Mouse (Mus musculus) kidney, adult 2 months (tissue): ENCODE data around the gene Zfp704. TPM values are rescaled to one million over a fixed set of nuclear protein-coding genes. Genes with fewer than 3 reads are reported as not detected.

Source experiments
- DNase-seq: peaks from one replicate; pipeline ENCODE4 v3.0.0; 2021
- H3K27ac ChIP-seq: fragments of 200-500 bp; 2 replicates; pipeline ENCODE4 v1.5.1; 2012; ENCODE audit warnings: low read depth, low read length, control low read depth, inconsistent platforms; ENCODE audit not compliant: insufficient read depth
- H3K27me3 ChIP-seq: fragments of 200-500 bp; replicated peaks from 2 replicates; pipeline ENCODE4 v1.6.1; 2012; ENCODE audit warnings: mild to moderate bottlenecking, moderate library complexity, low read length, inconsistent platforms; ENCODE audit not compliant: control insufficient read depth, insufficient read depth
- H3K36me3 ChIP-seq: fragments of 200-500 bp; 2 replicates; pipeline ENCODE4 v1.6.1; 2012; ENCODE audit warnings: mild to moderate bottlenecking, moderate library complexity, low read length, inconsistent platforms; ENCODE audit not compliant: control insufficient read depth, insufficient read depth
- H3K4me1 ChIP-seq: fragments of 200-500 bp; 2 replicates; pipeline ENCODE4 v1.6.1; 2011; ENCODE audit warnings: low read length; ENCODE audit not compliant: control insufficient read depth, insufficient read depth
- H3K4me3 ChIP-seq: fragments of 200-500 bp; 2 replicates; pipeline ENCODE4 v1.5.1; 2011; ENCODE audit warnings: mild to moderate bottlenecking, low read depth, low read length, control low read depth; ENCODE audit not compliant: insufficient read depth
- CTCF ChIP-seq: fragments of 200-500 bp; conservative IDR thresholded peaks from 2 replicates; pipeline ENCODE4 v1.5.1; 2011; ENCODE audit warnings: low read depth, mild to moderate bottlenecking, control low read depth, low read length, moderate library complexity, mixed read lengths; ENCODE audit not compliant: insufficient read depth, insufficient read length
- POLR2A ChIP-seq: fragments of 200-500 bp; IDR thresholded peaks from one replicate; pipeline ENCODE4 v1.6.1; 2011; ENCODE audit warnings: low read depth, low read length, control low read depth
- WGBS: fragments of 180-500 bp; shearing (Covaris S2); methylation state at CpG from one replicate; pipeline ENCODE4 v1.1.7; 2018; 5-methylcytosine and 5-hydroxymethylcytosine counted together
- polyA plus RNA-seq: library from polyadenylated mRNA; depleted of rRNA; stranded (reverse); fragments of >200 nt; gene quantifications from 2 replicates; pipeline ENCODE4 v1.2.3, GENCODE M21; 2012

Zfp704 gene
- polyA plus RNA-seq, 1 experiment: 11.3 TPM

- no peak for TF ChIP-seq POLR2A
- Histone ChIP-seq H3K36me3 (no peaks in the 10 kb centered on the region), H3K4me1 (peaks cover 10% of the 10 kb centered on the region), H3K4me3 (no peak overlapping the region), H3K27ac (no peak overlapping the region), H3K27me3 (no peaks in the 10 kb centered on the region)
- DNase-seq: no peak
- WGBS: 28% methylated on average over 15 of the region's 15 CpGs
Measured at GRCm38 (mm10) chr3:9546882-9547620, 62.8 kb downstream of the Zfp704 start.

- H3K36me3 ChIP-seq: no peaks in the 10 kb centered on the region
- no peak overlapping the region for H3K4me3 ChIP-seq
- H3K27ac ChIP-seq: no peak overlapping the region
- no peak for DNase-seq
- WGBS: 87% methylated on average over 2 of the region's 2 CpGs
- H3K4me1 ChIP-seq: no peaks in the 10 kb centered on the region; the same call in 1 of the 2 replicates
- no peaks in the 10 kb centered on the region for H3K27me3 ChIP-seq
- no peak for TF ChIP-seq CTCF
- no peak for TF ChIP-seq POLR2A
Measured at GRCm38 (mm10) chr3:9544421-9544820, 65.5 kb downstream of the Zfp704 start.

GRCm38 (mm10) chr3:9543916-9544315 is 66.0 kb downstream of the Zfp704 start:
- Histone ChIP-seq H3K36me3 (no peaks in the 10 kb centered on the region), H3K4me3 (no peak overlapping the region), H3K4me1 (no peaks in the 10 kb centered on the region; the same call in 1 of the 2 replicates), H3K27ac (no peak overlapping the region), H3K27me3 (no peaks in the 10 kb centered on the region)
- no peak for DNase-seq
- TF ChIP-seq POLR2A (no peak), CTCF (no peak)
- WGBS: 90% methylated on average over 5 of the region's 5 CpGs

- Histone ChIP-seq H3K36me3 (no peaks in the 10 kb centered on the region), H3K27ac (no peak overlapping the region), H3K4me3 (no peak overlapping the region), H3K4me1 (peaks cover 3% of the 10 kb centered on the region; the same call in 1 of the 2 replicates), H3K27me3 (no peaks in the 10 kb centered on the region)
- WGBS: 86% methylated on average over 4 of the region's 4 CpGs
- TF ChIP-seq CTCF (no peak), POLR2A (no peak)
- DNase-seq: no peak
Measured at GRCm38 (mm10) chr3:9543463-9543862, 66.4 kb downstream of the Zfp704 start.

- Histone ChIP-seq H3K36me3 (no peaks in the 10 kb centered on the region), H3K4me3 (no peak overlapping the region), H3K4me1 (peaks cover 3% of the 10 kb centered on the region; the same call in 1 of the 2 replicates), H3K27me3 (no peaks in the 10 kb centered on the region), H3K27ac (no peak overlapping the region)
- DNase-seq: no peak
- WGBS: 92% methylated on average over 14 of the region's 14 CpGs
- TF ChIP-seq CTCF (no peak), POLR2A (no peak)
Measured at GRCm38 (mm10) chr3:9541561-9541960, 68.3 kb downstream of the Zfp704 start.

- Histone ChIP-seq H3K27ac (no peak overlapping the region), H3K27me3 (no peaks in the 10 kb centered on the region), H3K36me3 (no peaks in the 10 kb centered on the region), H3K4me1 (peaks cover 3% of the 10 kb centered on the region; the same call in 1 of the 2 replicates), H3K4me3 (no peak overlapping the region)
- TF ChIP-seq CTCF (no peak), POLR2A (no peak)
- DNase-seq: peak; percentile 43
- 95% methylated on average over 2 of the region's 2 CpGs for WGBS
Measured at GRCm38 (mm10) chr3:9538510-9538909, 71.4 kb downstream of the Zfp704 start.

- Histone ChIP-seq H3K4me1 (peaks cover 3% of the 10 kb centered on the region; the same call in 1 of the 2 replicates), H3K36me3 (no peaks in the 10 kb centered on the region), H3K27ac (no peak overlapping the region), H3K27me3 (no peaks in the 10 kb centered on the region), H3K4me3 (no peak overlapping the region)
- no peak for DNase-seq
- whole genome bisulfite sequencing: 83% methylated on average over 7 of the region's 7 CpGs
- TF ChIP-seq CTCF (no peak), POLR2A (no peak)
Measured at GRCm38 (mm10) chr3:9537889-9538288, 72.0 kb downstream of the Zfp704 start.
